Mouse (Mus musculus): ENCODE results near the gene Trpv5. TPM values are rescaled to one million over a fixed set of nuclear protein-coding genes. Genes with fewer than 3 reads are reported as not detected.

The Trpv5 gene
- polyA plus RNA-seq (2012; rRNA removed), result not detected in 2 replicates

GRCm38 (mm10) chr6:41680669-41681068 is at the start of gene Trpv5:
Trpv5 (minus strand) TSS chr6:41680769.

GRCm38 (mm10) chr6:41704123-41704522 is 23.6 kb upstream of the Trpv5 start, which contains the start of gene Kel:
Kel (minus strand) TSS chr6:41704339.

GRCm38 (mm10) chr6:41684131-41684530 is 3.6 kb upstream of the Trpv5 start, which contains the start of gene Llcfc1:
Llcfc1 (plus strand) TSS chr6:41684431.

GRCm38 (mm10) chr6:41636178-41636577 is 44.4 kb downstream of the Trpv5 start, which contains the start of gene Trpv6:
Trpv6 (minus strand) TSS chr6:41636405.

GRCm38 (mm10) chr6:41605061-41605793 is 75.3 kb downstream of the Trpv5 start, which contains the start of gene Ephb6:
Ephb6 (plus strand) TSS chr6:41605482.

Other genes starting within 250 kb of the Trpv5 start
- not detected in 2 replicates for gene Gm10334, start 234.6 kb downstream of the Trpv5 start, polyA plus RNA-seq (2012; rRNA removed)
- gene Prss1, start 221.8 kb downstream of the Trpv5 start, polyA plus RNA-seq (2012; rRNA removed), result not detected in 2 replicates
- gene Prss2, start 159.0 kb downstream of the Trpv5 start, polyA plus RNA-seq (2012; rRNA removed), result 1.4 and 5.8 TPM in 2 replicates
- gene Ephb6, start 75.3 kb downstream of the Trpv5 start, polyA plus RNA-seq (2012; rRNA removed), result 40.8 and 41.1 TPM in 2 replicates
- gene Trpv6, start 44.4 kb downstream of the Trpv5 start, polyA plus RNA-seq (2012; rRNA removed), result 5.2 and 6.3 TPM in 2 replicates
- not detected in 2 replicates for gene Llcfc1, start 3.7 kb upstream of the Trpv5 start, polyA plus RNA-seq (2012; rRNA removed)
- gene Kel, start 23.6 kb upstream of the Trpv5 start, polyA plus RNA-seq (2012; rRNA removed), result not detected in 2 replicates
- gene Olfr459, start 94.4 kb upstream of the Trpv5 start, polyA plus RNA-seq (2012; rRNA removed), result not detected in 2 replicates
- gene Pip, start 166.8 kb upstream of the Trpv5 start, polyA plus RNA-seq (2012; rRNA removed), result not detected in 2 replicates
- gene Sval2, start 172.2 kb upstream of the Trpv5 start, polyA plus RNA-seq (2012; rRNA removed), result not detected in 2 replicates

All from ovary, adult 2 months (tissue).